Mouse (Mus musculus): Measurements from ENCODE around the gene Wfdc8.

GRCm38 (mm10) chr2:164608781-164609180, 4.6 kb downstream of the Wfdc8 start:
- TF ChIP-seq POLR2A (IDR thresholded peaks at IDR 0.05; ENCODE audit: insufficient read length, low read depth) (no peak), USF1 (IDR thresholded peaks at IDR 0.05; ENCODE audit: low read depth) (no peak), POLR2AphosphoS2 (IDR thresholded peaks at IDR 0.05; ENCODE audit: insufficient read length, low read depth) (no peak), TCF12 (IDR thresholded peaks at IDR 0.05; ENCODE audit: insufficient read depth, poor library complexity, severe bottlenecking) (no peak), MAX (IDR thresholded peaks at IDR 0.05; ENCODE audit: low read depth) (no peak), MYOD1 (IDR thresholded peaks at IDR 0.05; ENCODE audit: control insufficient read depth in 1 of 3, insufficient read length in 2 of 3, low read depth in 2 of 3) (no peak), REST (IDR thresholded peaks at IDR 0.05; ENCODE audit: insufficient read depth, insufficient read length) (no peak), MYOG (IDR thresholded peaks at IDR 0.05; ENCODE audit: control insufficient read depth in 1 of 3, insufficient read depth in 1 of 3, insufficient read length in 2 of 3, low read depth in 2 of 3) (no peak)

All from myocyte (in vitro differentiated cells).